Mouse (Mus musculus): Measurements from ENCODE around the gene Clic4.

The Clic4 gene

GRCm38 (mm10) chr4:135258521-135258920 is 14.1 kb downstream of the Clic4 start:
- DNase-seq (ENCODE audit: low spot score in 2 of 2) = no peak

- no peak for DNase-seq (ENCODE audit: low spot score in 2 of 2)
These were observed 14.6 kb downstream of the Clic4 start for GRCm38 (mm10) chr4:135257881-135258476.

- no peak for DNase-seq (ENCODE audit: low spot score in 2 of 2)
These were observed 15.8 kb downstream of the Clic4 start for GRCm38 (mm10) chr4:135256536-135257450.

GRCm38 (mm10) chr4:135254770-135255169 is 17.8 kb downstream of the Clic4 start:
- DNase-seq (ENCODE audit: low spot score in 2 of 2) = no peak

- DNase-seq (ENCODE audit: low spot score in 2 of 2) = no peak
These were observed 18.3 kb downstream of the Clic4 start for GRCm38 (mm10) chr4:135254321-135254720.

GRCm38 (mm10) chr4:135253239-135254039 is 19.2 kb downstream of the Clic4 start:
- DNase-seq (ENCODE audit: low spot score in 2 of 2) = no peak

- no peak for DNase-seq (ENCODE audit: low spot score in 2 of 2)
These were observed 20.8 kb downstream of the Clic4 start for GRCm38 (mm10) chr4:135251801-135252200.

- DNase-seq (ENCODE audit: low spot score in 2 of 2) = no peak
These were observed 24.2 kb downstream of the Clic4 start for GRCm38 (mm10) chr4:135248250-135249018.

GRCm38 (mm10) chr4:135246866-135247756 is 25.5 kb downstream of the Clic4 start:
- no peak for DNase-seq (ENCODE audit: low spot score in 2 of 2)

- DNase-seq (ENCODE audit: low spot score in 2 of 2) = no peak
These were observed 26.2 kb downstream of the Clic4 start for GRCm38 (mm10) chr4:135246444-135246843.

GRCm38 (mm10) chr4:135245841-135246240 is 26.8 kb downstream of the Clic4 start:
- DNase-seq (ENCODE audit: low spot score in 2 of 2) = no peak

- peak; percentile 38 to 76 for DNase-seq (ENCODE audit: low spot score in 2 of 2)
These were observed 28.3 kb downstream of the Clic4 start for GRCm38 (mm10) chr4:135244335-135244734.

GRCm38 (mm10) chr4:135242913-135243541 is 29.6 kb downstream of the Clic4 start:
- DNase-seq (ENCODE audit: low spot score in 2 of 2) = no peak

GRCm38 (mm10) chr4:135242383-135242782 is 30.2 kb downstream of the Clic4 start:
- no peak for DNase-seq (ENCODE audit: low spot score in 2 of 2)

- no peak for DNase-seq (ENCODE audit: low spot score in 2 of 2)
These were observed 30.9 kb downstream of the Clic4 start for GRCm38 (mm10) chr4:135241669-135242068.

- DNase-seq (ENCODE audit: low spot score in 2 of 2) = no peak
These were observed 31.5 kb downstream of the Clic4 start for GRCm38 (mm10) chr4:135241106-135241505.

- DNase-seq (ENCODE audit: low spot score in 2 of 2) = no peak
These were observed 32.3 kb downstream of the Clic4 start for GRCm38 (mm10) chr4:135240329-135240728.

- DNase-seq (ENCODE audit: low spot score in 2 of 2) = no peak
These were observed 33.7 kb downstream of the Clic4 start for GRCm38 (mm10) chr4:135238706-135239510.

GRCm38 (mm10) chr4:135236658-135237057 is 36.0 kb downstream of the Clic4 start:
- no peak for DNase-seq (ENCODE audit: low spot score in 2 of 2)
